Mouse (Mus musculus) embryonic facial prominence, embryonic 15.5 days (tissue): ENCODE data around the gene Lrtm2. TPM values are rescaled to one million over a fixed set of nuclear protein-coding genes. Genes with fewer than 3 reads are reported as not detected.

Experiments used
- ATAC-seq: fragments of 200-750 bp; cut with Nextera tagmentation; 2 replicates; pipeline ENCODE4 v1.8.0; 2017; ENCODE audit warnings: low read depth, moderate TSS enrichment; ENCODE audit not compliant: insufficient number of reproducible peaks, low FRiP score, low TSS enrichment
- H3K27ac ChIP-seq: fragments of 300-500 bp; sonication (generic); replicated peaks from 2 replicates; pipeline ENCODE4 v1.5.1; 2015; ENCODE audit warnings: mild to moderate bottlenecking, inconsistent platforms
- H3K27me3 ChIP-seq: fragments of 300-500 bp; sonication (generic); 2 replicates; pipeline ENCODE4 v1.6.1; 2015; ENCODE audit warnings: inconsistent platforms
- H3K36me3 ChIP-seq: fragments of 300-500 bp; sonication (generic); 2 replicates; pipeline ENCODE4 v1.6.1; 2015; ENCODE audit warnings: mild to moderate bottlenecking, inconsistent platforms
- H3K4me1 ChIP-seq: fragments of 300-500 bp; sonication (generic); 2 replicates; pipeline ENCODE4 v1.6.1; 2015; ENCODE audit warnings: inconsistent platforms
- H3K4me2 ChIP-seq: fragments of 300-500 bp; sonication (generic); replicated peaks from 2 replicates; pipeline ENCODE4 v1.6.1; 2015; ENCODE audit warnings: mild to moderate bottlenecking, inconsistent platforms
- H3K4me3 ChIP-seq: fragments of 300-500 bp; sonication (generic); replicated peaks from 2 replicates; pipeline ENCODE4 v1.5.1; 2015; ENCODE audit warnings: mild to moderate bottlenecking, inconsistent platforms
- H3K9ac ChIP-seq: fragments of 300-500 bp; sonication (generic); 2 replicates; pipeline ENCODE4 v1.6.1; 2015; ENCODE audit warnings: inconsistent platforms
- H3K9me3 ChIP-seq: fragments of 300-500 bp; sonication (generic); replicated peaks from 2 replicates; pipeline ENCODE4 v1.6.1; 2016; ENCODE audit warnings: inconsistent platforms
- WGBS: fragments of 180-500 bp; shearing (Covaris S2); methylation state at CpG from one replicate; pipeline ENCODE4 v1.1.7; 2015; 5-methylcytosine and 5-hydroxymethylcytosine counted together
- polyA plus RNA-seq: library from polyadenylated mRNA; unstranded; fragments of >200 nt; fragmentation: Nextera tagmentation; extraction: Ambion mirVana; gene quantifications from 2 replicates; pipeline ENCODE4 v1.2.1, GENCODE M21; 2015

The Lrtm2 gene
- polyA plus RNA-seq, 1 experiment from 2014 or later, result 0.13 TPM

GRCm38 (mm10) chr6:119333202-119333601 is 2.6 kb upstream of the Lrtm2 start:
- WGBS, result 14% methylated on average over 3 of the region's 3 CpGs
- H3K4me2 ChIP-seq, result no peak overlapping the region
- H3K27ac ChIP-seq, result no peak overlapping the region
- H3K9me3 ChIP-seq, result no peaks in the 10 kb centered on the region
- H3K4me3 ChIP-seq, result no peak overlapping the region
- H3K27me3 ChIP-seq, result peaks cover 41% of the 10 kb centered on the region
- ATAC-seq, result no peak
- H3K4me1 ChIP-seq, result peaks cover 21% of the 10 kb centered on the region
- H3K9ac ChIP-seq, result no peak overlapping the region
- H3K36me3 ChIP-seq, result no peaks in the 10 kb centered on the region

GRCm38 (mm10) chr6:119332111-119332510 is 1.5 kb upstream of the Lrtm2 start:
- Histone ChIP-seq H3K4me2 (no peak overlapping the region), H3K36me3 (no peaks in the 10 kb centered on the region), H3K27ac (no peak overlapping the region), H3K9me3 (no peaks in the 10 kb centered on the region), H3K9ac (no peak overlapping the region), H3K4me3 (no peak overlapping the region), H3K27me3 (peaks cover 52% of the 10 kb centered on the region), H3K4me1 (peaks cover 21% of the 10 kb centered on the region)
- 9% methylated on average over 1 of the region's 1 CpGs for WGBS
- no peak for ATAC-seq

GRCm38 (mm10) chr6:119329936-119330335 is 630 bp downstream of the Lrtm2 start:
- ATAC-seq, result no peak
- Histone ChIP-seq H3K27me3 (peaks cover 53% of the 10 kb centered on the region), H3K27ac (no peak overlapping the region), H3K9ac (no peak overlapping the region), H3K9me3 (no peaks in the 10 kb centered on the region), H3K4me2 (peak overlapping the region; percentile 52), H3K36me3 (no peaks in the 10 kb centered on the region), H3K4me1 (peaks cover 21% of the 10 kb centered on the region), H3K4me3 (no peak overlapping the region)
- 16% methylated on average over 6 of the region's 6 CpGs for WGBS

GRCm38 (mm10) chr6:119329215-119329714 is 1.3 kb downstream of the Lrtm2 start:
- Histone ChIP-seq H3K4me2 (no peak overlapping the region), H3K27ac (no peak overlapping the region)

GRCm38 (mm10) chr6:119328521-119329115 is 1.9 kb downstream of the Lrtm2 start:
- H3K27me3 ChIP-seq, result peaks cover 57% of the 10 kb centered on the region
- H3K27ac ChIP-seq, result no peak overlapping the region
- WGBS, result 5% methylated on average over 11 of the region's 11 CpGs
- H3K9ac ChIP-seq, result no peak overlapping the region
- ATAC-seq, result no peak
- peaks cover 21% of the 10 kb centered on the region for H3K4me1 ChIP-seq
- H3K36me3 ChIP-seq, result no peaks in the 10 kb centered on the region
- H3K4me2 ChIP-seq, result no peak overlapping the region
- H3K4me3 ChIP-seq, result no peak overlapping the region
- no peaks in the 10 kb centered on the region for H3K9me3 ChIP-seq

More at GRCm38 (mm10) chr6:119329215-119329714, 1.3 kb downstream of the Lrtm2 start:
- H3K9ac ChIP-seq, result no peak overlapping the region
- H3K9me3 ChIP-seq, result no peaks in the 10 kb centered on the region
- no peaks in the 10 kb centered on the region for H3K36me3 ChIP-seq
- H3K4me1 ChIP-seq, result peaks cover 21% of the 10 kb centered on the region
- WGBS, result 2% methylated on average over 8 of the region's 8 CpGs
- H3K27me3 ChIP-seq, result peaks cover 57% of the 10 kb centered on the region
- ATAC-seq, result peak; percentile 31; the same call in 1 of the 2 replicates
- H3K4me3 ChIP-seq, result no peak overlapping the region

GRCm38 (mm10) chr6:119326541-119326940 is 4.0 kb downstream of the Lrtm2 start:
- 28% methylated on average over 7 of the region's 7 CpGs for WGBS
- Histone ChIP-seq H3K9me3 (no peaks in the 10 kb centered on the region), H3K4me2 (no peak overlapping the region), H3K27ac (no peak overlapping the region), H3K9ac (no peak overlapping the region), H3K36me3 (no peaks in the 10 kb centered on the region), H3K4me1 (peaks cover 21% of the 10 kb centered on the region), H3K4me3 (no peak overlapping the region), H3K27me3 (peaks cover 51% of the 10 kb centered on the region)
- ATAC-seq, result no peak

GRCm38 (mm10) chr6:119325978-119326377 is 4.6 kb downstream of the Lrtm2 start:
- ATAC-seq, result no peak
- Histone ChIP-seq H3K36me3 (no peaks in the 10 kb centered on the region), H3K4me1 (peaks cover 21% of the 10 kb centered on the region), H3K27ac (no peak overlapping the region), H3K4me2 (no peak overlapping the region), H3K27me3 (peaks cover 46% of the 10 kb centered on the region), H3K4me3 (no peak overlapping the region), H3K9ac (no peak overlapping the region), H3K9me3 (no peaks in the 10 kb centered on the region)
- 63% methylated on average over 6 of the region's 6 CpGs for WGBS

GRCm38 (mm10) chr6:119324776-119325175 is 5.8 kb downstream of the Lrtm2 start:
- no peak for ATAC-seq
- H3K9me3 ChIP-seq, result no peaks in the 10 kb centered on the region
- no peaks in the 10 kb centered on the region for H3K36me3 ChIP-seq
- WGBS, result 52% methylated on average over 10 of the region's 10 CpGs
- peaks cover 34% of the 10 kb centered on the region for H3K27me3 ChIP-seq
- H3K4me2 ChIP-seq, result no peak overlapping the region
- H3K4me1 ChIP-seq, result peaks cover 10% of the 10 kb centered on the region
- H3K27ac ChIP-seq, result no peak overlapping the region
- H3K9ac ChIP-seq, result no peak overlapping the region
- no peak overlapping the region for H3K4me3 ChIP-seq

GRCm38 (mm10) chr6:119321752-119322151 is 8.8 kb downstream of the Lrtm2 start:
- Histone ChIP-seq H3K4me2 (no peak overlapping the region), H3K9me3 (no peaks in the 10 kb centered on the region), H3K4me3 (no peak overlapping the region), H3K9ac (no peak overlapping the region), H3K27ac (no peak overlapping the region), H3K4me1 (no peaks in the 10 kb centered on the region), H3K36me3 (no peaks in the 10 kb centered on the region), H3K27me3 (peaks cover 10% of the 10 kb centered on the region; the same call in 1 of the 2 replicates)
- no peak for ATAC-seq
- WGBS, result 72% methylated on average over 7 of the region's 7 CpGs

- no peaks in the 10 kb centered on the region for H3K4me1 ChIP-seq
- peaks cover 10% of the 10 kb centered on the region; the same call in 1 of the 2 replicates for H3K27me3 ChIP-seq
- H3K9ac ChIP-seq, result no peak overlapping the region
- no peak overlapping the region for H3K4me2 ChIP-seq
- no peaks in the 10 kb centered on the region for H3K36me3 ChIP-seq
- no peak overlapping the region for H3K4me3 ChIP-seq
- no peak for ATAC-seq
- no peaks in the 10 kb centered on the region for H3K9me3 ChIP-seq
- H3K27ac ChIP-seq, result no peak overlapping the region
- 19% methylated on average over 16 of the region's 16 CpGs for WGBS
Measured at GRCm38 (mm10) chr6:119320481-119320880, 10.1 kb downstream of the Lrtm2 start.

GRCm38 (mm10) chr6:119319358-119319757 is 11.2 kb downstream of the Lrtm2 start:
- no peak for ATAC-seq
- no peak overlapping the region for H3K9ac ChIP-seq
- H3K27me3 ChIP-seq, result peaks cover 7% of the 10 kb centered on the region; the same call in 1 of the 2 replicates
- no peaks in the 10 kb centered on the region for H3K4me1 ChIP-seq
- no peak overlapping the region for H3K27ac ChIP-seq
- no peaks in the 10 kb centered on the region for H3K36me3 ChIP-seq
- no peaks in the 10 kb centered on the region for H3K9me3 ChIP-seq
- H3K4me2 ChIP-seq, result no peak overlapping the region
- WGBS, result 85% methylated on average over 2 of the region's 2 CpGs
- no peak overlapping the region for H3K4me3 ChIP-seq

GRCm38 (mm10) chr6:119318732-119319131 is 11.8 kb downstream of the Lrtm2 start:
- H3K4me1 ChIP-seq, result no peaks in the 10 kb centered on the region
- no peaks in the 10 kb centered on the region for H3K9me3 ChIP-seq
- no peak overlapping the region for H3K9ac ChIP-seq
- H3K4me2 ChIP-seq, result no peak overlapping the region
- WGBS, result 76% methylated on average over 9 of the region's 9 CpGs
- H3K27ac ChIP-seq, result no peak overlapping the region
- no peak overlapping the region for H3K4me3 ChIP-seq
- ATAC-seq, result no peak
- H3K27me3 ChIP-seq, result 0 out of 2 replicates have a peak, but pooled peaks cover 6% of the 10 kb centered on the region
- no peaks in the 10 kb centered on the region for H3K36me3 ChIP-seq
